Mouse (Mus musculus): Measurements from ENCODE around the gene Nfkbiz.
A peak's percentile ranks its signal among the peaks of the same experiment; 100 is the strongest.

Gene Nfkbiz

GRCm38 (mm10) chr16:55832617-55833016 lies 6.1 kb downstream of the Nfkbiz start:
- no peak for DNase-seq (ENCODE audit: low read depth, low spot score)

- no peak for DNase-seq (ENCODE audit: low read depth, low spot score)
These were observed 6.7 kb downstream of the Nfkbiz start for GRCm38 (mm10) chr16:55832040-55832439.

DNA sequence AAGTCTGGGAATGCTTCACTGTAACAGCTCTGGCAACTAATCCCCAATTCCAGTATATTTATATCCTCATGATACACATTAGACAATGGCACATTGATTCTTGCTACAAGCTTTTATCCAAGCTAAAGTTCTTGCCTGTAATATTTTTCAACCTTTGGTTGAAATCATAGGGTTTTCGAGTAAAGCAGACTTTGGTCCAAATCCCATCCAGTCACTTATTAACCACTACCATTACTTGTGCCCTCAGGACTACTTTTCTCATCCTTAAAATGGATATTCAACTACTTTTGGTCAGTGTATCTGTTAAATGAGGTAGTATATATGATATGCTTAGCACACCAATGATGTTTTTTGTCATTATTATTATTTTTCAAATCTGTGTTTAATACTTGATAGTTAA lies 7.2 kb downstream of the Nfkbiz start:
- no peak for DNase-seq (ENCODE audit: low read depth, low spot score)

GRCm38 (mm10) chr16:55823398-55824155 lies 15.1 kb downstream of the Nfkbiz start:
- DNase-seq (ENCODE audit: low read depth, low spot score), result peak; percentile 26

GRCm38 (mm10) chr16:55822741-55823397 lies 15.8 kb downstream of the Nfkbiz start:
- no peak for DNase-seq (ENCODE audit: low read depth, low spot score)

DNA sequence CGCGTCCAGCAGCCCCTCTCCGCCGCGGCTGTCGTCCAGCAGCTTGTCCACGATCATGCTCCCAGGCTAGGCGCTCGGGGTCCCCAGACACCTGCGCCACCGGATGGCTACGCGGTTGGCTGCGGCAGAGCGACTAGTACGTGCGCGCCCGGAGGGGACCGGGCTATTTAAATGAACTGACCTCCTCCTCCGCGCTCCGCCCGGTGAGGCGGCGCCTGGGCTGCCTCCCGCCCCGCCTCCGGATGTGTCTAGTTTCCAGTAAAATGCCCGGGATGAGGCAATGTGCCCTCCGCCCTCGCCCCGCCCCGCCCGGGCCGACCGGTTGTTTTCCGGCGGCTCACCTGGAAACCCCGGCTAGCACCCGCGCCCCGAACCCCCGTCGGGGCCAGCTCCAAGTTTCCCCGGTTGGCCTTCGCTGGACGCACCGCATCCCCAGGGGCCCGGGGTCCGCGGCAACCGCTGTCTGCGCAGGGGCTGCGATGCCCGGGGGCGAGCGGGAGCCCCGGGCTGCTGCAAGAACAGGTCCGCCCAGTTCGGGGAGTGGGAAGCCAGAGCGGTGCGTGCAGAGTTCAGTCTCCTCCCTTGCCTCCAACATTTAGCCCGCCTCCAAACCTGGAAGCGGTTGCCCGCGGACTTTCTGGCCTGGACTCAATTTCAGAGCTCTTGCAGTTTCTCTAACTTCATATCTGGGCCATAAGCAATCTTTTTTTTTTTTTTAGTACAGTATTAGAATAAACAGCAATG lies 16.5 kb downstream of the Nfkbiz start:
- peak; percentile 94 for DNase-seq (ENCODE audit: low read depth, low spot score)

DNA sequence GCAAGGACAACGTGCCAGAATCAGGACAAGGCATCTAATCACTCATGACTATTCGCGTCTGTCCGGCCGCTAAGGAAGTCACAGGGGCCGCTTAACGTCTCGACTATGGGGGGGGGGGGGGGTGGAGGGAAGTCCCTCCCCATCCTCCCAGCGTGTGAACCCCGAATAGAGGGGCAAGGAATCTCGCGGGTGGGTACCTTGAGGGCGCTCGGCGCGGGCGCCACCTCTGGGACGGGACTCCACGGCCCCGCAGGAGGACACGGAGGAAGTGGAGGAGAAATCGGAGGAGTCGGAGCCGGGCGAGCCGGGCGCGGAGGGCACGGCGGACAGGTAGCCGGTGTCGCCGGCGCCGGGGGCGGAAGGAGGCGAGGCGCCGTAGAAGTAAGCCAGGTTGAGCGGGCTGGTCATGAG lies 17.1 kb downstream of the Nfkbiz start:
- DNase-seq (ENCODE audit: low read depth, low spot score), result no peak

DNA sequence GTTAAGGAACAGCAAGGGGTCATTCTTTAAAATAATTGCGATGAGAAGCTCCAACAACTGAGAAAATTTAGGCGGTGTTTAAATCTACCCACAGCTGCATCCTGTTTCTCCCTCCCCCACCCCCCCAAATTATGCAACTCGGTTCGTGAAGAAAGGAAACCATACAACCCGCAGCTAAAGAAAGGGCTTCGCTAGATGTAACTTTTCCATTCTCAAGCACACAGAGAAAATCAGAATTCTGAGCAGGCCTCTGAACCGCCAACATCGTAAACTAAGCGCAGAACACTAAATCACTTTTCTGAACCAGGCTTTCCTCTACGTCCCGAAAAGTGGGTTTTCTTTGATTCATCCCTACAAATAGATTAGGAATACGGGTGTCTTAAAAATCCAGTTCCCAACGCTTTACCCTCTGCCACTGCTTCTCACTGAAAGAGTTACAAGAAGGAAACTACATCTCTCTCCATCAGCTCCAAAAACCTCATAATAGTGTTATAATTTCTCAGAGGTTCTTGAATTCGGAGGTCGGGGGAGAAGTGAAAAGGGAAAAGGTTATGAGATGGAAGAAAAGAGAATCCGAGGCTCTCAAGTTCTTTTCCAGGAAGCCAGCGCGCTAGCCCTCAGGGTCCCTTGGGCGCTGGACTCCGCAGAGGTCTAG lies 17.7 kb downstream of the Nfkbiz start:
- peak; percentile 86 for DNase-seq (ENCODE audit: low read depth, low spot score)

DNA sequence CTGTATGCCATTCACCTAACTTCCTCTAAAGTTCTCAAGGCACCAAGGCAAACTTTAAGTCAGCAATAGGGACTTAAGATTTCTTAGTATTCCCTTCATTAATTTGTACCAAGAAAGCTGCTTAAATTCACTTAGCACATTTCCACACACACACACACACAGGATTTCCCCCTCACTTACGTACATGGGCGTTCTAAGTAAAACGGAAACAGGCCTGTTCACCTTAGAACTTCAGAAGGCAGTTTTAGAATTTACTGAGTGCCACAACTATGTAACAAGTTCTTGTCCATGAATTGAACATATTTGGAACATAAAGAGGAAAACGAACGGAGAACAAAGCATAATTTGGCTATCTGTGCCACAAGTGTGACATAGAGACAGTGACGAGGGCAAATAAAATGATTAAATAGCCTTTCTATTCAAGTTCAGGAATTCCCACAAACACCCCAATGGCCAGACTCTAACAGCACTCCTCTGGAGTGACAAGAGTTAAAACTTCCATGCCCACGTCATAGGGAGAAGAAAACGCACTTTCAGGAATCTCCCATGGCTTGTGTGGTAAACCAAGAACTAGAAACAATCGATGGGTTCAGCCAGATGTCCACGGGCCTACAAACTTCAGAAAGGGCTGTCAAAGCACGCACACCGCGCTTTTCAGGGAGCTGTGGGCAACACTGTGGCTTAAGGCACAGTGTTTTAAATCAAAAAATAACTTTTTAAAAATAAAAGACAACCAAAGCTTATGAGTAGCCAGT lies 18.4 kb downstream of the Nfkbiz start:
- DNase-seq (ENCODE audit: low read depth, low spot score), result peak; percentile 87

- DNase-seq (ENCODE audit: low read depth, low spot score), result peak; percentile 67
These were observed 19.4 kb downstream of the Nfkbiz start for GRCm38 (mm10) chr16:55819186-55819861.

DNA sequence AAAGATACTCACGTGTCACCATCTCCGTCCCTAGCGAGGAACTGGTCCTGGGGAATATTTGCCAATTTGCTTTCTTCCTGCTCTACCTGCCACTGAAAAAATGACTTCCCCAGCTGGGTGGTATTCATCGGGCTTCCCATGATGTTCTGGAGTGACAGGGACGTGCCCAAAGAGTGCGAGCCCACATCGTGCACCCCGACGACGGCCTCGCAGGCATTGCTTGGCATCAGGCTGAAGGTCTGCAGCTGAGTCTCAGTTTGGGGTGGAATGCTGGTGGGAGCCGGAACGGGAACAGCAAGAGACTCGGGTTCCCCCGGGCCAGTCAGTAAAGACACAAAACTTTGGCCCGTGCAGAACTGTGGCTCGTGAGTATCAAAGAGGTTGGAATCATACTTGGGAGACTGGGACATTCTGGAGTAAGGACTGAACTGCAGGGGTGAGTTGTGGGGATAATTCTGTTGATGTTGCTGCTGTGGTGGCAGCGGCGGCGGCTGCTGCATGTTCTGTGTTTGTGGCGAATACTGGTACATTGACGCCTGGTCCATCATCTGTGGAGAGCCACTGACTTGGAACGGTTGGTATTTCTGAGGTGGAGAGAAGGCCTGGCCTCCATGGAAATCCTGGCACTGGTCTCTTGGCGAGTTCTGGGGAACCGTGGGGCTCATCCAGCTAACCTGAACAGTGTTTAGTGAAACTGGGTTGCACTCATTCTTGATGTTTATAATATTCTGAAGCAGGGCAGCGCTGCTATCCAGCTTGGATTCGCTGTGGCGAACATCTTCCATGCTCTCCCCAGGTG lies 20.8 kb downstream of the Nfkbiz start:
- DNase-seq (ENCODE audit: low read depth, low spot score), result peak; percentile 25

DNA sequence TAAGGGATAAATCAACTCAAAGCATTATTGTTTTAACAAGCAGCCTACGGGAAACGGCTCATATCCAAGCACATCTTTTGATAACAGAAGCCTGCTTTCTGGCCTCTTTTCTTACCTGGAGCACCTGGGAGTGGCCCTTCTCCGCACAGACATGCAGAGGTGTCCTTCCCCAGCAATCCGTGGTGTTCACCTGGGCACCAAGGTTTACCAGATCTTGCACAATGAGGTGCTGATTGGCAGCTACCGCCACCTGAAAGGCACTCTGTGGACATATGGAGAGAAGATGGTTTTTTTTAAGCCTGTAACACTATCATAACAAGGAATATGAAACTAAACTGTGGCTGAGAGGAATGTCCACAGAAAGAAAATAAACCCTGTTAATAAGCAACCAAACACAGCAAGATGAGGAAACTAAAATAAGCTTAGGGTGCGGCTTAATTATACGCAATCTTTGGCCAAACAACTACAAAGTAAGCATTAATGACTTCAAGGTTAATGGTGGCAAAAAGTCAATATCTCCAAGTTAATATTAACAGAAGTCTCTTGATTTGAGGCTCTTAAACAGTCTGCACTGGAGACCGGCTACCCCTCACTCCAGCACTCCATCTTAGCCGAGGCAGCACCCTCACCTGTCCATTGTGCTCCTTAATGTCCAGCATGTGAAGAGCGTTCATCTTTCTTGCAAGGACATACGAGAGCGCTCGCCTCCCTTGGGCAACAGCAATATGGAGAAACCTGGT lies 22.3 kb downstream of the Nfkbiz start:
- peak; percentile 14 for DNase-seq (ENCODE audit: low read depth, low spot score)

DNA sequence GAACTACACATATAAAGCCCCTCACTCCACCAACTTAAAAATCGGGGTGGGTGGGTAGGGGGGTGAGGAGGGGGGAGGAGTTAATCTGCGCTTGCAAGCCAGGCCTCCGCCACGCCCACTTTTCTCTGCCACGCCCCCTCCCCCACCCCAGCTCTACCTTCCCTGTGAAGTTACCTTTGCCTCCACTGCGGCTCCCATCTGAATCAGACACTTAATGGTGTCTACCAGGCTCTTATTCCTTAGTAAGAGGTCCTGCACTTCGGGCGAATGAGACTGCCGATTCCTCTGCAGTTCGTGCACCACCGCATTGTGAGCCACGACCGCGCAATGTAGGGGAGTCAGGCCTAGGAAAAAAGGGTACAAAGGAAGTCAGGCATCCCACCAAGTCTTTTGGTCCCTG lies 23.2 kb downstream of the Nfkbiz start:
- peak; percentile 58 for DNase-seq (ENCODE audit: low read depth, low spot score)

DNA sequence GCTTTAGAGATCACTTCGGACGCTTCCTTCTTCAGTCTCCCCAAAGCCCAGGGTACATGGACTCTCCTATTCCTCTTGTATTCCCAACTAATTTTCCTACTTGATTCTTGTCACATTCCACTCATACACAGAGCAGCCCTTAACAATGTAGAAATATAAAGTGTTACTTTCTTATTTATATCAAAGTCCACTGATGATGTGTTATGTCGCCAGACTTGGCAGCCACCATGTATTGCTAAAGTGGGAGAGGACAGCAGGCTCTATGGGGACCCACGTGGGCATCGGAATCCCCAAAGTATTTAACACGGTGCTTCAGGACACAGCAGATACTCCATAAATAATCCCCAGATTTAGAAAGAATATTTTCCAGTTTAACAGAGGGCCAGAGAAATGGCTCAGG lies 24.0 kb downstream of the Nfkbiz start:
- DNase-seq (ENCODE audit: low read depth, low spot score), result no peak

DNA sequence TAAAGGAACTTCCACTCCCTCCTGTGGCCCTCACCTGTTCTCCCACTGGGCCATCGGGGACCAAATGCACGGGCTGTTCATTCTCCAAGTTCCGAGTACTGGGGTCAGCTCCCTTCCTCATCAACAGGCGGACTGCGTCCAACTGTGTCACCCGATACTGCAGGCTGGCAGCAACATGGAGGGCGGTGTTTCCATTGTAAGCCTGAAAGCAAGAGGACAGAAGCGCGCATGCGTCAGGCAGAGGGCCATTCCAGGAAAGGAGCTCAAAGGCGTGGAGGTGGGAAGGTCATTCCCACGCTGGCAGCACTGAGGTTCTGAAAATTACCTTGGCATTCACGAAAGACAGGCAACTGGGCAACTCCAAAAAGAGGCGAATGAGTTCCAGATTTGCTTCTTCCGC lies 24.8 kb downstream of the Nfkbiz start:
- no peak for DNase-seq (ENCODE audit: low read depth, low spot score)

GRCm38 (mm10) chr16:55811792-55812191 lies 26.9 kb downstream of the Nfkbiz start:
- no peak for DNase-seq (ENCODE audit: low read depth, low spot score)

GRCm38 (mm10) chr16:55809779-55810514 lies 28.8 kb downstream of the Nfkbiz start:
- no peak for DNase-seq (ENCODE audit: low read depth, low spot score)

GRCm38 (mm10) chr16:55809345-55809744 lies 29.4 kb downstream of the Nfkbiz start:
- DNase-seq (ENCODE audit: low read depth, low spot score), result no peak
